Mouse (Mus musculus) stomach, embryonic 16.5 days (tissue): Measurements from ENCODE around the gene Bcap31. TPM values are rescaled to one million over a fixed set of nuclear protein-coding genes. Genes with fewer than 3 reads are reported as not detected.

Experiments
- ATAC-seq: fragments of 200-750 bp; cut with Nextera tagmentation; 2 replicates; pipeline ENCODE4 v1.8.0; 2017; ENCODE audit warnings: moderate number of reproducible peaks, moderate TSS enrichment; ENCODE audit not compliant: insufficient read depth, low FRiP score
- H3K27ac ChIP-seq: fragments of 300-500 bp; sonication (generic); 2 replicates; pipeline ENCODE4 v1.5.1; 2014; ENCODE audit warnings: low read length
- H3K27me3 ChIP-seq: fragments of 300-500 bp; sonication (generic); 2 replicates; pipeline ENCODE4 v1.6.1; 2014; ENCODE audit warnings: low read length, control low read depth, mixed read lengths; ENCODE audit not compliant: control insufficient read depth, insufficient read depth
- H3K36me3 ChIP-seq: fragments of 300-500 bp; sonication (generic); 2 replicates; pipeline ENCODE4 v1.6.1; 2014; ENCODE audit warnings: low read length; ENCODE audit not compliant: control insufficient read depth, insufficient read depth
- H3K4me1 ChIP-seq: fragments of 300-500 bp; sonication (generic); 2 replicates; pipeline ENCODE4 v1.6.1; 2014; ENCODE audit warnings: low read length, control low read depth, mixed read lengths; ENCODE audit not compliant: control insufficient read depth, insufficient read depth
- H3K4me2 ChIP-seq: fragments of 300-500 bp; sonication (generic); 2 replicates; pipeline ENCODE4 v1.6.1; 2014; ENCODE audit warnings: low read depth, low read length, mixed read lengths
- H3K4me3 ChIP-seq: fragments of 300-500 bp; sonication (generic); replicated peaks from 2 replicates; pipeline ENCODE4 v1.5.1; 2014; ENCODE audit warnings: mild to moderate bottlenecking, low read length
- H3K9ac ChIP-seq: fragments of 300-500 bp; sonication (generic); 2 replicates; pipeline ENCODE4 v1.6.1; 2014; ENCODE audit warnings: low read length
- H3K9me3 ChIP-seq: fragments of 300-500 bp; sonication (generic); replicated peaks from 2 replicates; pipeline ENCODE4 v1.6.1; 2016; ENCODE audit warnings: low read length, control low read depth; ENCODE audit not compliant: control insufficient read depth
- WGBS: fragments of 180-500 bp; shearing (Covaris S2); extraction: QIAGEN DNeasy Blood & Tissue Kit; methylation state at CpG from one replicate; pipeline ENCODE4 v1.1.7; 2014; 5-methylcytosine and 5-hydroxymethylcytosine counted together
- polyA plus RNA-seq: library from polyadenylated mRNA; unstranded; fragments of >200 nt; fragmentation: Nextera tagmentation; extraction: Ambion mirVana; gene quantifications from 2 replicates; pipeline ENCODE4 v1.2.1, GENCODE M21; 2015

Bcap31 gene
- polyA plus RNA-seq, 1 experiment from 2014 or later = 290 TPM

GRCm38 (mm10) chrX:73738155-73738554 lies 22.2 kb upstream of the Bcap31 start:
- no peak for ATAC-seq
- no peak overlapping the region for H3K9ac ChIP-seq
- H3K27ac ChIP-seq = no peak overlapping the region
- no peaks in the 10 kb centered on the region for H3K9me3 ChIP-seq
- no peak overlapping the region for H3K4me2 ChIP-seq
- H3K36me3 ChIP-seq = no peaks in the 10 kb centered on the region
- no peak overlapping the region for H3K4me3 ChIP-seq
- no peaks in the 10 kb centered on the region for H3K4me1 ChIP-seq
- H3K27me3 ChIP-seq = no peaks in the 10 kb centered on the region
- 67% methylated on average over 1 of the region's 1 CpGs for WGBS

DNA sequence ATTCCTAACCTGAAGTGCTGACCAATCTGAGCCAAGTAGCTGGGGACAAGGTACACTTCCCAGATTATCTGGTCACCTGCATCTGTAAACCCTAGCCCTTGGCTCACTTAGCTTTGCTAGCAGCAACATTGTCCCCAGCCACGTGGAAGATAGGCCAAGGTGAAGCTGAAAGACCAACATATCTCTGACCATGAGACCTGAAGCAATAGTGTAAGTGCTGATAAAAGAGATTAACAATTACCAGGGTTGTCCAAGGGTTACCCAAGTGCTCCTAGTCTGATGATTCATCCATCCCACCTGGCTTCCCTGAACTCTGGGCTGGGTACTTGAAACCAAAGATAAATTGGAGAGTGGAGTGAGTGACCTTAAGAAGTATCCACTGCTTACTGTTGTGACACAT lies 14.9 kb upstream of the Bcap31 start:
- no peaks in the 10 kb centered on the region for H3K27me3 ChIP-seq

DNA sequence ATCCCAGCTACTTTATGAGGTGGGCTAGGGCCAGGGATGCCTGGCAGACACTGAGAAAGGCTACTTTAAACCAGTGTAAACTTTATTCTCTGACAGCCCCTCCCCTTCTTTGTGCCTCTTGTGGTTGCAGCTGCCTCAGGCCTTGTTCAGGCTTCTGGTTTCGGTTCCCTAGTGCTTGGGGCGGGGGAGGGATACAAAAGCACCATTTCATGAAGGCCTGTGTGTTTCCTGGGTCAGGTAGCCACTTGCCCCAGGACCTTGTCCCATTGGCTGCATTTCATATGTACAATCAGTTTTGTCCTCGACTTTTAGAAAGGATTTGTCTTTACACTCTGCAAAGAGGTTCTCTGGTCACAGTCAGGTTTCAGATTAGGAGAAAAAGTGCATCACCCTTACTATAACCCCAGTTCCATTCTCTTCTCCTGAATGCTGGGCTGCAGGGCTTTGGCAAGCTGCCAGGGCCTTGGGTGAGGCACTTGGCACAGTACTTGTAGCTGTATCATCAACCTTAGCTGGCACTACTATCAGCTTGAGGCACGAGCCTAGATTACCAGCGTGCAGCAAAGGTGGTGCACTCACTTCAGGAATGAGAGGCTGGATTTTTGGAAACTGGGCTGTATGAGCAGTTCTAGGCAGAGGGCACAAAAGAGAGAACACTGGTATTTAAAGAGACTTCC lies 2.8 kb upstream of the Bcap31 start:
- Histone ChIP-seq H3K9me3 (no peaks in the 10 kb centered on the region), H3K4me1 (peaks cover 17% of the 10 kb centered on the region; the same call in 1 of the 2 replicates), H3K9ac (peak overlapping the region; percentile 48; the same call in 1 of the 2 replicates), H3K36me3 (no peaks in the 10 kb centered on the region), H3K27ac (peak overlapping the region; percentile 85), H3K4me2 (peak overlapping the region; percentile 73), H3K4me3 (peak overlapping the region; percentile 63), H3K27me3 (no peaks in the 10 kb centered on the region)
- no peak for ATAC-seq
- 35% methylated on average over 5 of the region's 5 CpGs for WGBS

More for the DNA sequence above, 14.9 kb upstream of the Bcap31 start:
- H3K9me3 ChIP-seq = no peaks in the 10 kb centered on the region
- WGBS = 59% methylated on average over 1 of the region's 1 CpGs
- no peaks in the 10 kb centered on the region; the same call in 1 of the 2 replicates for H3K36me3 ChIP-seq
- 0 out of 2 replicates have a peak, but pooled peaks have one; percentile 13 for ATAC-seq
- no peak overlapping the region for H3K27ac ChIP-seq
- H3K4me1 ChIP-seq = no peaks in the 10 kb centered on the region
- H3K4me2 ChIP-seq = no peak overlapping the region
- H3K4me3 ChIP-seq = no peak overlapping the region
- no peak overlapping the region for H3K9ac ChIP-seq

DNA sequence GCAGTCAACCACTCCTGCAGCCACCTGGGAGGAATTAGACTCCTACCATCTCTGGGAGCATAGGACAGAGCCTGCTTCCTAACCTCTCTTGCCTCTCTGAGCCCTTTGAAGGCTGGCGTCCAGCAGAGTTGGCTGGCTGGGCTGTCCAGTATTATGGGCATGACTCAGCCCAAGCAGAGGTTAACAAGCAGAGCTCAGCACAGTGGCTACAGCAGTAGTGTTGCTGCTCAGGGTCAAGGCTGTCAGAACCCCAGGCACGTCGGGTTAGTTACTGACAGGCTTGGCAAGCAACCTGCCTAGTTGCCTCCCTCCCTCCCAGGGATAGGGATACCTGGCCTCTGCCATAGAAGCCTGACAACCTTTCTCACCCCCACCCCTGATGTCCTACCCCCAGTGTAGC lies 2.3 kb upstream of the Bcap31 start:
- Histone ChIP-seq H3K27ac (peak overlapping the region; percentile 85), H3K4me1 (peaks cover 17% of the 10 kb centered on the region; the same call in 1 of the 2 replicates), H3K9ac (peak overlapping the region; percentile 48; the same call in 1 of the 2 replicates), H3K9me3 (no peaks in the 10 kb centered on the region), H3K4me3 (peak overlapping the region; percentile 63), H3K36me3 (no peaks in the 10 kb centered on the region), H3K27me3 (no peaks in the 10 kb centered on the region), H3K4me2 (peak overlapping the region; percentile 73)
- ATAC-seq = no peak
- WGBS = 33% methylated on average over 3 of the region's 3 CpGs

- Histone ChIP-seq H3K36me3 (no peaks in the 10 kb centered on the region), H3K9me3 (no peaks in the 10 kb centered on the region), H3K4me2 (peak overlapping the region; percentile 73), H3K4me3 (peak overlapping the region; percentile 63), H3K4me1 (peaks cover 17% of the 10 kb centered on the region; the same call in 1 of the 2 replicates), H3K27me3 (no peaks in the 10 kb centered on the region), H3K9ac (peak overlapping the region; percentile 72), H3K27ac (peak overlapping the region; percentile 85)
- 60% methylated on average over 11 of the region's 11 CpGs for WGBS
- ATAC-seq = no peak
Observed at GRCm38 (mm10) chrX:73717667-73718066, 1.7 kb upstream of the Bcap31 start.

DNA sequence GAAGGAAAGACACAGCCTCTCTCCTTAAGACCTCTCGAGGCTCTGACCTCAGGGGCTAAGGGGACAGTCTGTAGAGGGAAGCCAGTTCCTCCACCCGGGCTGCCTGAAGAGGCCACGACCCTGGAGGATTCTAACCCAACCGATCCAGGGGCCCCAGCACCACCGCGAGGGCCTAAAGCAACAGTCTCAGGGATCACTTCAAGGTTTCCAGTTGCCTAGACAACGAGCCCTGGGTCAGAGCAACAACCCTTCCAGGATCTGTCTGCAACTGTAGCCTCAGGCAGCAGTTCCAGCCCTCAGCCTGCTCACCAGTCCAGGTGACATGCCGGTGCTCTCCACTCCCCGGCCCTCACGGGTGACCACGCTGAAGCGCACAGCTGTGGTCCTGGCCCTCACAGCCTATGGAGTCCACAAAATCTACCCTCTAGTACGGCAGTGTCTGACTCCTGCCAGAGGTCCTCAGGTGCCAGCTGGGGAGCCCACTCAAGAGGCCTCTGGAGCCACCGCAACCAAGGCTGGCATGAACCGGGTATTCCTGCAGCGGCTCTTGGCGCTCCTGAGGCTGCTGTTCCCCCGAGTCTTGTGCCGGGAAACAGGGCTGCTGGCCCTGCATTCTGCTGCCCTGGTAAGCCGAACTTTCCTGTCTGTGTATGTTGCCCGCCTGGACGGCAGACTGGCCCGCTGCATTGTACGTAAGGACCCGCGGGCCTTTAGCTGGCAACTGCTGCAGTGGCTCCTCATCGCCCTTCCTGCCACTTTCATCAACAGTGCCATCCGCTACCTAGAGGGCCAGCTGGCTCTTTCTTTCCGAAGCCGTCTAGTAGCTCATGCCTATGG lies 952 bp upstream of the Bcap31 start:
- no peaks in the 10 kb centered on the region for H3K9me3 ChIP-seq
- peak; percentile 4 for ATAC-seq
- WGBS = 36% methylated on average over 30 of the region's 30 CpGs
- peaks cover 17% of the 10 kb centered on the region; the same call in 1 of the 2 replicates for H3K4me1 ChIP-seq
- H3K27ac ChIP-seq = peak overlapping the region; percentile 85
- peak overlapping the region; percentile 63 for H3K4me3 ChIP-seq
- H3K27me3 ChIP-seq = no peaks in the 10 kb centered on the region
- peak overlapping the region; percentile 72 for H3K9ac ChIP-seq
- no peaks in the 10 kb centered on the region for H3K36me3 ChIP-seq
- peak overlapping the region; percentile 73 for H3K4me2 ChIP-seq

GRCm38 (mm10) chrX:73715476-73716108 lies 383 bp downstream of the Bcap31 start:
- peak overlapping the region; percentile 63 for H3K4me3 ChIP-seq
- no peaks in the 10 kb centered on the region for H3K9me3 ChIP-seq
- peak overlapping the region; percentile 88 for H3K27ac ChIP-seq
- H3K4me2 ChIP-seq = peak overlapping the region; percentile 58
- no peaks in the 10 kb centered on the region for H3K27me3 ChIP-seq
- peaks cover 17% of the 10 kb centered on the region; the same call in 1 of the 2 replicates for H3K4me1 ChIP-seq
- ATAC-seq = peak; percentile 18
- H3K9ac ChIP-seq = peak overlapping the region; percentile 76
- no peaks in the 10 kb centered on the region for H3K36me3 ChIP-seq
- WGBS = 16% methylated on average over 21 of the region's 21 CpGs

DNA sequence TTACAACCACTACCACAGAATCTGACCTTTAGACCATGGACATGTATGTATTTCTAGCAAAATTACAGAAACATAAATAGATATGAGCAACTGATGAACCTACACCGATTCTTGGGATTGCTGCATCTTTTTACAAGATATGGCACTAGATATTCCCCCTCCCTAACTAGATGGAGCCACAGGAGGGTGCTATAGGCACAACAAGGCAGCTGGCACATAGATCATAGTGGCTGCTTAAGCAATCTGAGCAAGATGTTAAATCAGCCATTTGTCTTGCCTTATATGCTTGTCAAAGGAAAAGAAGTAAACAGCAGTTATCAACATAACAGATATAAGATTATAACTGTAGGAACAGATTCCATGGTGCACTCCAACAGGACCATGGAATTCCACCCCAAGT lies 15.5 kb downstream of the Bcap31 start:
- no peaks in the 10 kb centered on the region for H3K9me3 ChIP-seq
- 0 out of 2 replicates have a peak, but pooled peaks cover 3% of the 10 kb centered on the region for H3K36me3 ChIP-seq
- H3K4me2 ChIP-seq = no peak overlapping the region
- H3K4me3 ChIP-seq = no peak overlapping the region
- H3K4me1 ChIP-seq = no peaks in the 10 kb centered on the region
- no peak overlapping the region for H3K9ac ChIP-seq
- ATAC-seq = no peak
- WGBS = 77% methylated on average over 1 of the region's 1 CpGs
- H3K27me3 ChIP-seq = no peaks in the 10 kb centered on the region
- no peak overlapping the region for H3K27ac ChIP-seq
